Mouse (Mus musculus): ENCODE measurements around the gene Wtap.
A peak's percentile ranks its signal among the peaks of the same experiment; 100 is the strongest.
"Not testable (repeated sequence)": the region's sequence is repeated elsewhere in the genome, so short reads cannot be mapped to it uniquely, and the experiment has no call there.

The Wtap gene

DNA sequence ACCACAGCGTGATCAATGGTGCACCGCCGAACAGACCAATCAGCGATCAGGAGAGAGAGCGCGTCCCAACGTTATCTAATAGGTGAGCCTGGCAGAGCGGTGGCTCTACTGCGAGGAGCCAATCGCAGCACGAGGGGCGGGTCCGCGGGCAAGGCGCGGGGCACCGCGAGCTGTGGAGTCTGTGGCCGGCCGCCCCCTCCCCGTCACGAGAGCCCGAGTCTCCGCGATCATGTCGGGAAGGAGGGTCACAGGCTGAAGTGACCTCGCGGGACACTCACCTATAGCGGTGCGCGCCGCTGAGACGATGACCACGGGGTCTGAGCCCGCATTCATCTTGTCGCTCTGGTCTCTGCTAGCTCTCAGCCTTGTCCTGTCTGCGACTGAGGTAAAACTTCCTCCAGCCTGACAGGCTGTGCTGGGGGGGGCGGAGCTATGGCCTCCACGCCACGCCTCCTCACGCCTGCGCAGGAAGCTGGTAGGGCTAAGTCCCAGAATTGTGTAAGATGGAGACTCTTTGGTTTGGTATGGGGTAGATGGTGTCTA is 33.6 kb downstream of the Wtap start, which contains the start of gene Acat2:
Acat2 (minus strand) TSS at position 417 of the 543 bp plus-strand sequence.
- peak; percentile 95 to 96 for DNase-seq

GRCm38 (mm10) chr17:12959377-12959776 is 34.6 kb downstream of the Wtap start:
- not testable (repeated sequence) for DNase-seq

GRCm38 (mm10) chr17:12956664-12957063 is 37.3 kb downstream of the Wtap start:
- DNase-seq: no peak

DNA sequence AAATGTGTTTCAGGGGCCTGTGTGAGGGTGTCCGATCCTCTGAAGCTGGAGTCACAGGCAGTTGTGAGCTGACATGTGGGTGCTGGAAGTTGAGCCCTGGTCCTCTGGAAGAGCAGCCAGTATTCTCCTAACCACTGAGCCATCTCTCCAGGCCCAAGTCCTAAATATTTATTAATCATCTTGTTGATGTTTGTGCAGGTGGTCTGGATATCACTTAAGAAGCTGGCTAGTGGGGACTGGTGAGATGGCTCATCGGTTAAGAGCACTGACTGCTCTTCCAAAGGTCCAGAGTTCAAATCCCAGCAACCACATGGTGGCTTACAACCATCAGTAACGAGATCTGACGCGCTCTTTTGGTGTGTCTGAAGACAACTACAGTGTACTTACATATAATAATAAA is 44.3 kb downstream of the Wtap start:
- no peak for DNase-seq

DNA sequence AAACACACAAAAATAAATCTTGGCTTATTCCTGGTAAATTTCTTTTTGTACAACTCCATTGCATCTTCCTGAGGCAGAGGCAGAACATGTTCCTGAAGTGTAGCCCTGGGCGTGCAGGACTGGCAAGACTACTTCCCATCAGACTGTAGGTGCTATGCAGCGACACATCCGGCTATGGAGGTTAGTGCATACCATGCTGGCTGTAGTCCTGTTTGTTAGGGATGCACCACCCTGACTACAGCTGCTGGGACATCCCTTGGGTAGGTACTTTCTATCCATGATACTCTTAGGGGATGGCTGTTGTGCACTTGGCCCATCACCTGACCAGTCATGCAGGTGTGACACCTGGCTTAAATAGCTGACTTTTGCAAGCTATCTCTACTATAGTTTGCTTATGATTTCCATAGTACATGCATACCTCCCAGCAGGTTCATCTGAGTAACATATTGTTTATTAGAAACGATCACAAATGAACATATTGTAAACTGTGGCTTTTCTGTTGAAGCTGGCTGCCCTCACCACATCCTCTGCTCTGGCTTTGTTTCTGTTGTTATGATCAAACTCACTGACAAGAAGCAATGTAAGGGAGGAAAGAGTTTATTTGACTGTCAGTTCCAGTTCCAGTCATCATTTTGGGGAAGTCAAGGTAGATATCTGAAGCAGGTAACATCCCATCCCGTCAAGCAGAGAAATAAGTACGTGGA is 51.4 kb downstream of the Wtap start:
- no peak for DNase-seq

DNA sequence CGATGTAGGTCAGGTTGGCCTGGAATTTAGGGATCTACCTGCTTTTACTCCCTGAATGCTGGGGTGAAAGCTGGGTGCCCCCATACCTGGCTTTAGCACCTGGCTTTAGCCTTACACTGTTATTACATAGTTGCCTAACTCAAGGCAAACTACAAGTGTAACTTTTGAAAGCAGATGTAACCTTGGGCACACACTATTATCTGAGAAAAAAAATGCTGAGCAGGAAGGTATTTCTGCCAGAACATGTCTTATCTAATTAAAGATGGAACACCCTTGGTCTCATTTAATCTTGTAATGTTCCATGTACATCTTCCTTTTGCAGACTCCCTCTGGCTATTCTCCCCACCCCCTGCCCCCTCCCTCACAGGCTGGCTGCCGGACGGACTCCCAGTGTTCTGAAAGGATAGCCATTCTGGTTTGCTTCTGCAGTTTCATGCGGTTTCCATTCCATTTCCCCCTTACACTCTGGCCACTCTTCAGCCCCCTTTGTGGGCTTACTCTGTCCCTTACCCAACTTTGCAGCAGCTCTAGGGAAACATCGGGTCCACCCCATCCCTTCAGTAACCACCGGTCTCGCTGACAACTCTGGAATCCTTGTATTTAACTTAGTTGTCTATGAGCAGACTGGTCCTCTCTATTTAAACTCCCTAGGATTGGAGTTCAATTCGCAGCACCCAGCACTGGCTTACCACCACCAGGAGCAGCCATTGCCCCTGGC is 52.3 kb downstream of the Wtap start:
- DNase-seq: no peak

DNA sequence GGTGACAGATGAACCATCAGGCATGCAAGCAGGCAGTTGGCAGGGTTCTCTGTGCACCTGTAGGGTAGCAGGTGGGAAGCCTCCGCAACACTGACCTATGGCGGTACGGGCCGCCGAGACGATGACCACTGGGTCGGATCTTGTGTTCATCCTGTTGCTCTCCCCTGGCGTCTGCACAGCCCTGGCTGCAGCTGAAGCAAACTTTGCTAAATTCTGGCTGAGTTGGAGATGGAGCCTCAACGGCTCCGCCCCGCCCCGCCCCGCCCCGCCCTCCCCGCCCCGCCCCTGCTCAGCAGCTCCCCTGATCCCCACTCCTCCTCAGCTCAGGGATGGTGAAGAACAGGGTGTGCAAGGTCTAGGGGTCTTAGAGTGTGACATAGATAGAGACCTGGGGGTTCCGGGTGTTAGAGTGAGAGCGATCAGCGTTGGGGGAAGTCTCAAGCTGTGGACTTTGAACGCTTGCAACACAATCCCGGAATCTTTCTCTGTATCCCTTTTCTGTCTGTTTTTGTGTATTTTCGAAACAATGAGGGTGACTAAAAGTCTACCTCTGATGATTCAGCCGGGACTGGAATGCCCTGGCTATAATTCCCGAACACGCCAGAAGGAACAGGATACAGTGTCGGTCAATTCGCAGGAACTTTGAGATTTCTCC is 53.7 kb downstream of the Wtap start, which contains the start of gene Acat3:
Acat3 (minus strand) TSS at position 450 of the 655 bp plus-strand sequence.
- DNase-seq: peak; percentile 48 to 55

GRCm38 (mm10) chr17:12939377-12940148 is 54.4 kb downstream of the Wtap start:
- DNase-seq: not testable (repeated sequence)

DNA sequence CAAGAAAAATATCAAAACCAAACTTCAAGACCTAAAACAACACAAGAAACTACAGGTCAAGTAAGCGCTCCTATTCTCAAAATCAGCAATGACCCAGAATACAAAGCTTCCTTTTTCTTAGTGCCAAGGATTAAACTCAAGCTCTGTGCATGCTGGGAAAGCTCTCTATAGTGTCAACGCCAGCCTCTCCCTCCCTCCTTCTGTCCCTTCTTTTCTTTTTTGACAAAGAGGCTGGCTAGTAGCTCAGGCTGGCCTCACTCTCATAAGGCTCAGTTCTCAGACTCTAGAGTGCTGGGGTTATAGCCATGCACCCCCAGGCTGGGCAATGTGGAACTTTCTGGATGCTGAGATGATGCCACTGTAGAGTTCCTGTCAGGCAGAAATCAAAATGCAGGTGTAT is 55.9 kb downstream of the Wtap start:
- DNase-seq: no peak

DNA sequence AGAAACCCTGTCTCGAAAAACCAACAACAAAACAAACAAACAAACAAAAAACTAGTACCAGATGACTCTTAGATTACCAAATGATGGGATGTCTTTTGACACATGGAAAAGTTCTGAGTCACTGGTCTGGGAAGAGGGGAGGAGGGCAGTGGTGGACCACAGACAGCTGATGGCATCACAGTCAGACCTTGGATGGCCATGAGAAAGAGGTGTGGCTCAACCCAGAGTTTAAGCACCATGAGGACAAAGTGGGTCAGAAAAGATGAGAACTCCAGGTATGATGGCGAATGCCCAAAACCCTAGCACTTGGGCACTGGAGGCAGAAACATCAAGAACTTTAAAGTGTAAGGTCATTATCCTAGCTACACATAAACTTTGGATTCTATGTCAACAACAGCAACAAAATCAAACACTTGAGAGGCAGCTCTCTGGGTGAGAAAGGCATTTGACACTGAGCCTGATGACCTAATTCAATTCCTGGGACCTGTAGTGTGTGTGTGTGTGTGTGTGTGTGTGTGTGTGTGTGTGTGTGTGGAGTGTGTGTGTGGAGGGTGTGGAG is 56.5 kb downstream of the Wtap start:
- DNase-seq: no peak

GRCm38 (mm10) chr17:12935719-12936118 is 58.2 kb downstream of the Wtap start:
- DNase-seq: no peak

DNA sequence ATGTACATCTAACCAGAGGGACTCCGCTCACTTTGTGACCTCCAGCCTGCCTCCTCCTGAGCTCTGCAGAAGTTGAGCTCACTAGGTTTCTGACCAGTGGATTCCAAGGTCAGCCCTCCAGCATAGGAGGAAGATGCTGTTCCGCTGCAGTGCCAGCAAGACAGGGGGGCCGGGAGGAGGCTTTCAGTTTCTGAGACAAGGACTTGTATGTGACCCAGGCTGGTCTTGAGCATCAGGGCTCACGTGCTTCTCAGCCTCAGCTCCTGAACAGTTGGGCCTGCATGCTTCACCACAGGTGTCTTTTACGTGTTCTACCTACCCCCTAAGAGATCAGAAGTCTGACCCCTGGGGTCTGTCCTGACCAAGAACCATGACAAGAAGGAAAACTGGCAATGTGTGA is 62.4 kb downstream of the Wtap start:
- not testable (repeated sequence) for DNase-seq

DNA sequence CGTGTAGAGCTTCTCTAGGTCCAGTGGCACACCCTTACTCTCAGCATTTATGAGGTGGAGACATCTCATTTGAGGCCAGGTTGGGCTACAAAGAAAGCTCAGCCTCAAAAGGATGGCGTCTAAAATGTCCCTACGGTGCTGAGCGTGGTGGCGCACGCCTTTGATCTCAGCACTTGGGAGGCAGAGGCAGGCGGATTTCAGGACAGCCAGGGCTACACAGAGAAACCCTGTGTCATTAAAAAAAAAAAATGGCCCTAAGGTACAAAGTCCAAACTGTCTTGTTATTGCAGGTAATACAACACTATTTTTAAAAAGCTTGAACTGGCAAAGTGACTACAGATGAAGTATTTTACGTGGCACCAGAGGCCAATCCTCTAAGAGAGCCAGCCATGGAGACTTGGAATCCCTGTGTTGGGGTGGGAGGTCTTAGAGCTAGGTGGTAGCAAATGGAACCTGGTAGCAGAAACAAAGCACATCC is 68.2 kb downstream of the Wtap start:
- no peak for DNase-seq

DNA sequence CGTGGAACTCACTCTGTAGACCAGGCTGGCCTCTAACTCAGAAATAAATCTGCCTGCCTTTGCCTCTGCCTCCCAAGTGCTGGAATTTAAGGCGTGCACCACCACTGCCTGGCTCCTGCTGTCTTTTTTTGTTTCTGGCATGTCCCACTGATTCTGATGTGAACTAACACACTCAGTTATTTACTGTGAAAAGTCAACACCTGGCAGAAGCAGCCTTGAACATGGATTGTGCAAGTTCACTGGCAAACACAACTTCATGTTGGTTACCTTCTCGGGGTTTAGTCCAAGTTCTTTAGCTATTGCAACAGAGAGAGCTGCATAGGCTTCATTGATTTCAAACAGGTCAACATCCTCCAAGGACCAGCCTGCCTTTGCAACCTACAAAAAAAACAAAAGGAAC is 69.0 kb downstream of the Wtap start:
- DNase-seq: no peak

- no peak for DNase-seq
These were observed 72.9 kb downstream of the Wtap start for GRCm38 (mm10) chr17:12921073-12921472.
